Mouse (Mus musculus): ENCODE measurements around the gene Gm49387. TPM values are rescaled to one million over a fixed set of nuclear protein-coding genes. Genes with fewer than 3 reads are reported as not detected.

Gene Gm49387
- polyA plus RNA-seq, 1 experiment from 2014 or later, result 0.15 TPM

DNA sequence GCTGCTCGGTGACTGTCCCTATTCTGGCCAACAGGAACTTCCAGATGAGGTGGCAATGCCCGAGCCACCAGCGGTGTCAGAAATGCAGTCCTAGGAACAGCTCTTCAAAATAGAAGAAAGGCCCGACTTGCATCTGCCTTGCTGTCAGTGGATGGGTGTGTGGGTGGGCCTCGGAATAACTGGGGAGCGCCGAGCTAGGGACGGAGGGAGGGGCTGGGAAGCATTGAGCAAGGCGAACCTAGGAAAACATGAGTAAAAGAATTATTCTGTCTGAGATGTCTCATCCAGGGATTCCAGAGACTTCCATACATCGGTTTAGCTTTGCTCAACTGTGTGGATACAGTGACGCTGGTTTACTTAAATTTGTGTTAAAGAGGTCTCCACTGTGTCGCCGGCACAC lies 27.6 kb upstream of the Gm49387 start:
- Histone ChIP-seq H3K9ac (no peak overlapping the region), H3K27ac (no peak overlapping the region), H3K4me1 (peaks cover 41% of the 10 kb centered on the region), H3K27me3 (replicated peaks) (no peaks in the 10 kb centered on the region), H3K4me3 (no peak overlapping the region), H3K4me2 (replicated peaks) (no peak overlapping the region), H3K9me3 (no peaks in the 10 kb centered on the region; the same call in 1 of the 2 replicates), H3K36me3 (no peaks in the 10 kb centered on the region)
- WGBS, result 87% methylated on average over 13 of the region's 13 CpGs
- ATAC-seq (ENCODE audit: low FRiP score, low read depth), result no peak

DNA sequence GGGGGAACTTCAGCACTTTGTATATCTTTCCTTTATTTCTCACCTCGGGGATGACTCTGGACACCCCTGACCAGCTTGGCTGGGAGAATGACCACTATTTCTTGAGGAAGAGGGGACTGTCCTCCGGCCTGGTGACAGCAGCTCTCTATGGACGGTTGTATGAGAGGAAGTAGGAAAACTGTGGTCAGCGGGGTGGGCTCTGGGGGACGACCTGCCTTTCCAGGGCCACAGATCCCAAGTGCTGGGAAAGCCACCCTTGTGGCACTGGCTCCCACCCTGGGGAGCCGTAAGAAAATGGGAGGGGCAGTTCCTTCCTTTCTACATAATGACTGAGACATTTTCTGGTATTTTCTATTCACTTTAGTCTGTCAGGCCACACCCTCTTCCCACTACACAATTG lies 27.1 kb upstream of the Gm49387 start:
- Histone ChIP-seq H3K27ac (no peak overlapping the region), H3K36me3 (no peaks in the 10 kb centered on the region), H3K4me2 (replicated peaks) (no peak overlapping the region), H3K27me3 (replicated peaks) (no peaks in the 10 kb centered on the region), H3K9ac (no peak overlapping the region), H3K9me3 (no peaks in the 10 kb centered on the region; the same call in 1 of the 2 replicates), H3K4me1 (peaks cover 47% of the 10 kb centered on the region), H3K4me3 (no peak overlapping the region)
- 92% methylated on average over 6 of the region's 6 CpGs for WGBS
- no peak for ATAC-seq (ENCODE audit: low FRiP score, low read depth)

DNA sequence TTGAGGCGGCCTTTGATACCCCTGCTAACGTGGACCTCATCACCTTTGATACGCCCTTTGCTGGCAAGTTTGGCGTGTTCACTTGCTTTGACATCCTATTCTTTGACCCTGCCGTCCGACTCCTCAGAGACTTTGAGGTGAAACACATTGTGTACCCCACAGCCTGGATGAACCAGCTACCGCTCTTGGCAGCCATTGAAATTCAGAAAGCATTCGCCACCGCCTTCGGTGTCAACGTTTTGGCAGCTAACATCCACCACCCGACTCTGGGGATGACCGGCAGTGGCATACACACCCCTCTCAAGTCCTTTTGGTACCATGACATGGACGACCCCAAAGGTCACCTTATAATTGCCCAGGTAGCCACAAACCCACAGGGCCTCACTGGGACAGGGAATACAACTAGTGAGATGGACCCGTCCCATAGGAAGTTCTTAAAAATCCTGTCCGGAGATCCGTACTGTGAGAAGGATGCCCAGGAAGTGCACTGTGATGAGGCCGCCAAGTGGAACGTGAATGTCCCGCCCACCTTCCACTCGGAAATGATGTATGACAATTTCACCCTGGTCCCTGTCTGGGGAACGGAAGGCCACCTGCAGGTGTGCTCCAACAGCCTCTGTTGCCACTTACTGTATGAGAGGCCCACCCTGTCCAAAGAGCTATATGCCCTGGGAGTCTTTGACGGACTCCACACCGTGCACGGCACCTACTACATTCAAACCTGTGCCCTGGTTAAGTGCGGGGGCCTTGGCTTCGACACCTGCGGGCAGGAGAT lies 26.4 kb upstream of the Gm49387 start:
- Histone ChIP-seq H3K27ac (no peak overlapping the region), H3K9me3 (no peaks in the 10 kb centered on the region; the same call in 1 of the 2 replicates), H3K9ac (no peak overlapping the region), H3K36me3 (no peaks in the 10 kb centered on the region), H3K4me2 (replicated peaks) (no peak overlapping the region), H3K27me3 (replicated peaks) (no peaks in the 10 kb centered on the region), H3K4me1 (peaks cover 53% of the 10 kb centered on the region), H3K4me3 (no peak overlapping the region)
- ATAC-seq (ENCODE audit: low FRiP score, low read depth), result no peak
- 95% methylated on average over 28 of the region's 28 CpGs for WGBS

DNA sequence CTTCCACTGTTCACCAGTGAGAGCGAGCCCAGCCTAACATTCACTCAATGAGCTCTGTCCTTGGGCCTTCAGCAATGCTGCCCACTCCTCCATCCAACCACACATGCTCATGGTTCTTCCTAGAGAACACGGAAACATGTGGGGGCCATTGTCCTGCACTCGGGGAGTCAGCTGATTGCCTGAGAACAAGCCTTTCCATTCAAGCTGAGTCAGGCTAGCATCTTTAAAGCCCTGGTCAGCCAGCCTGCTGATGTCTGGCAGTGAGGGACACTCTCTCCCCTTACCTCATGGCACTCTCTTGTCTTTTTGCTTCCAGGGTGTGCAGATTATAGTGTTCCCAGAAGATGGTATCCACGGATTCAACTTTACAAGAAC lies 24.9 kb upstream of the Gm49387 start:
- Histone ChIP-seq H3K4me2 (replicated peaks) (no peak overlapping the region), H3K9me3 (no peaks in the 10 kb centered on the region; the same call in 1 of the 2 replicates), H3K4me3 (no peak overlapping the region), H3K9ac (no peak overlapping the region), H3K27ac (no peak overlapping the region), H3K36me3 (no peaks in the 10 kb centered on the region), H3K27me3 (replicated peaks) (no peaks in the 10 kb centered on the region), H3K4me1 (peaks cover 61% of the 10 kb centered on the region)
- ATAC-seq (ENCODE audit: low FRiP score, low read depth), result no peak
- 74% methylated on average over 4 of the region's 4 CpGs for WGBS

DNA sequence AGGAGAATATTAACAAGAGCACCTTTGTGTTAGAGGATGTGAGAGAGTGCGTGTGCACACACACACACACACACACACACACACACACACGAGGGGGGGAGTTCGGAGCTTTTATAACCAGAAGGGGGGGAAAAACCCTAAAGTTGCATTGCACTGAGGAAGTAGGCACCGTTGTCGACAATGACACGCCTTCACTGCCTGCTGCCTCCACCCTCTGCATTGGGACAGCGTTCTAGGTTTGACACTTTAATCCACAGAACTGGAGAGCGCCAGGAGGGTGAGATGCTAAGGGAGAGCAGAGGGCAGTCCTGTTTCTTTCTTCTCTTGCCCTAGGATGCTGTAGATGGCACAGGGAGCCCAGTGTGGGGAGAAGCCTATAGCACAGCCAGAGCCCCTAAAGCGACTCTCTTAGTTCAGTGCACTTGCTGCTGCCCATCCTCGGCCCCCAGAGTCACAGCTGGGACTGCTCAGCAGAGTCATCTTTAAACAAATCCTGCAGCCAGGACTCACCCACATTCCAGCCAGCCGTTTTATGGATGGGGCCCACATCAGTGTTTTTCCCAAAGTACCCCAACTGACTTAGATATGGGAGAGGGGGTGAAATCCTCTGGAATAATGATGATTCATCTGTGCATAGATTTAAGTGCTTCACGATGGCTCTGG lies 24.4 kb upstream of the Gm49387 start:
- Histone ChIP-seq H3K9ac (no peak overlapping the region), H3K9me3 (no peaks in the 10 kb centered on the region; the same call in 1 of the 2 replicates), H3K4me2 (replicated peaks) (no peak overlapping the region), H3K4me1 (peaks cover 62% of the 10 kb centered on the region), H3K27me3 (replicated peaks) (no peaks in the 10 kb centered on the region), H3K4me3 (no peak overlapping the region), H3K27ac (0 out of 2 replicates have a peak overlapping the region, but pooled peaks have one; percentile 11), H3K36me3 (no peaks in the 10 kb centered on the region)
- 65% methylated on average over 12 of the region's 12 CpGs for WGBS
- no peak for ATAC-seq (ENCODE audit: low FRiP score, low read depth)

DNA sequence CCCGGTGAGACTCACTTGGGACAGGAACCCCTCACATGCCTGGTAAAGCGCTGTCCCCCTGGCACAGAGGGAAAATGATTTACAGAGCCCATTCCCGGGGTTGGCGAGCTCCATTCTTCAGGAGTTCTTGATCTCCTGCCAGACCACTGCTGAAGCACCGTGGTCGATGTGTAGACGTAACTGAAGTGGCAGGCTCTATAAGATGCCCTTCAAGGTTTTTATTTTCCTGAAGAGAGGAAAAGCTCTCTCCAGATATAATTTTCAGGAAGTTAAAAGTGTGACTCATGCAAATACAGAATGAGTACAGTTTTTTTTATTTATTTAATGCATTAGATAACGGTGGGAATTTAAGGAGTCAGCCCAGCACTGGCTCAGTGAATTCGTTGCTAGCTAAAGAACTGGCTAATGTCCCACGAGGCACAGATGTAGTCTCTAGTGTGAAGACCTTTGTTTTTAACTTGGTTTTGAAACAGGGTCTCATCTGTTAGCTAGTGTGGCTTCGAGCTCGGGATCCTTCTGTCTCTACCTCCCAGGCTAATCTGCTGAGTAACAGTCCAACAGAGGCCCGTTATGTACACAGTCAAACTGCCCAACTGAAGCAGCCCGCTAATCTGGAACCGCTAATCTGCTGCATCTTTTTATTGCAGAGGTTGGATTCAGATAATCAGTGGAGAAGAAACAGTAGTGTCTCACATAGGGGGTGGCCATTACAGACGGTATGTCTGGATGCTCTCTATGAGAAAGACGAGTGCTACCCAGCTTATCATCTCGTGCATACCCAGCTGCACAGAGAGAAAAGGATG lies 23.6 kb upstream of the Gm49387 start:
- H3K9ac ChIP-seq, result no peak overlapping the region
- peaks cover 62% of the 10 kb centered on the region for H3K4me1 ChIP-seq
- H3K4me2 ChIP-seq (replicated peaks), result no peak overlapping the region
- no peak overlapping the region for H3K4me3 ChIP-seq
- ATAC-seq (ENCODE audit: low FRiP score, low read depth), result no peak
- H3K9me3 ChIP-seq, result no peaks in the 10 kb centered on the region; the same call in 1 of the 2 replicates
- H3K27me3 ChIP-seq (replicated peaks), result no peaks in the 10 kb centered on the region
- no peaks in the 10 kb centered on the region for H3K36me3 ChIP-seq
- H3K27ac ChIP-seq, result peak overlapping the region; percentile 99; the same call in 1 of the 2 replicates
- WGBS, result 52% methylated on average over 18 of the region's 18 CpGs

DNA sequence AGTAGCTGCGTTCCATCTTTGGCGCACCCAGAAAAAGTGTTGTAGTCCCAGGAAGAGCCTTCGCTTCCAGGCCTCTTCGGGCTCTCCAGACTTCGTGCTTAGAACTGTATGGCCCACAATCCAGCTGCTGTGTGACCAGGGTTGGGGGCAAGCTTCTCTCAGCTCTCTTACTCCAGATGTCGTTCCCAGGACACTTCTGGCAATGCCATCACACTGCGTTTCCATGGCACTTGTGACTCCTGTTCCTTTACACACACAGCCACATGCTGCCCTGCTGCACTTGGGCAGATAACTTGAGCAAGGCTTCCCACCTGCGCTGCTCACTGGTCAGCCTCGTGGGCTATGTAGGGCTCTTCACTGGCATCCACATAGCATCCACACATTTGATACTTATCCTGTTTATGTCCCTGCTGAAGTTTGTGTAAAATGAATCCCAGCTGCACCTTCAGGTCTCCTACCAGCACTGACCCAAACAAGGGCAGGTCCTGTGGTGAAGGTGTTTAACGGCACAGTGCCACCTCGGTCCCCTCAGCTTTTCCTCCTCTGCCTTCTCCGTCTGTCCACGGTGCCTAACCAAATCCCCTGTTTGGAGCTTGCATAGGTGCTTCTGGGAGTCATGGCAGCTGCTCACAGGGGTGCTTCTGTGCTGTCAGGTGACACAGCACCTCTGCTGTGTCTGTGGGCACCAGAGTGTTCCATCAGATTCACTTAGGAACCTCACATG lies 22.9 kb upstream of the Gm49387 start:
- Histone ChIP-seq H3K27ac (peak overlapping the region; percentile 99), H3K4me1 (peaks cover 62% of the 10 kb centered on the region), H3K36me3 (no peaks in the 10 kb centered on the region), H3K9me3 (no peaks in the 10 kb centered on the region; the same call in 1 of the 2 replicates), H3K4me3 (no peak overlapping the region), H3K9ac (no peak overlapping the region), H3K27me3 (replicated peaks) (no peaks in the 10 kb centered on the region), H3K4me2 (replicated peaks) (peak overlapping the region; percentile 62; the same call in 1 of the 2 replicates)
- ATAC-seq (ENCODE audit: low FRiP score, low read depth), result no peak
- WGBS, result 90% methylated on average over 13 of the region's 13 CpGs

DNA sequence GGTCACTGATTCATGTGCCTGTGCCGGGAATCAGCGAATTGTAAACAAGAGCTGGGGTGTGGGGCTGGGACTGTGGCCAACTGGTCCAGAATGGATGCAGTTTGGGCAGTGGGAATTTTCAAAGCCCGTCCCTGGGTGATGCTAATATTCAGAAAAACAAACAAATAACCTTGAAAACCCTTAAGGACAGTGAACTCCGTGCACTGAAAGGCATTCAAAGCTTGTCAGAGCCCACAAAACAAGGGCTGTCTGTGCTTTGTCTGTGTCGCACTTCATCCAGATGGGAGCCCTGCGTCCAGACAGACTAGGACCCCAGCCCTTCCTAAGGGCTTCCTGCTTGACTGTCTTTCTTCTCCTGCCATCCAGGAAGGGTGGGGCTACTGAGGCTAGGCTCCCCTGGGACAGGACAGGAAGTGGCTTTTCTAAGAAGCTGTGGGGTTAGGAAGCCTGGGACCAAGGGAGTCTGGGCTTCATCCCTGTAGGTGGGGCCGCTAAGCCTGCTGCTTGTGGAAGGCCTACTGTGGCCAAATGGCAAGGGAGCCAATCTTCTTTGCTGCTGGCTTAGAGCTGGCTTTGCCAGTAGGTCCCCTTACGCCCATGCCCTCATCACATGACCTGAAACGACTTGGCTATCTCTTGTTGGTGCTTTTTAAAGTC lies 22.0 kb upstream of the Gm49387 start:
- peaks cover 62% of the 10 kb centered on the region for H3K4me1 ChIP-seq
- no peaks in the 10 kb centered on the region for H3K27me3 ChIP-seq (replicated peaks)
- peak overlapping the region; percentile 29 for H3K4me3 ChIP-seq
- H3K36me3 ChIP-seq, result no peaks in the 10 kb centered on the region
- peak overlapping the region; percentile 99 for H3K27ac ChIP-seq
- H3K9ac ChIP-seq, result peak overlapping the region; percentile 42
- peak; percentile 49 for ATAC-seq (ENCODE audit: low FRiP score, low read depth)
- 19% methylated on average over 9 of the region's 9 CpGs for WGBS
- H3K4me2 ChIP-seq (replicated peaks), result peak overlapping the region; percentile 62
- no peaks in the 10 kb centered on the region; the same call in 1 of the 2 replicates for H3K9me3 ChIP-seq

DNA sequence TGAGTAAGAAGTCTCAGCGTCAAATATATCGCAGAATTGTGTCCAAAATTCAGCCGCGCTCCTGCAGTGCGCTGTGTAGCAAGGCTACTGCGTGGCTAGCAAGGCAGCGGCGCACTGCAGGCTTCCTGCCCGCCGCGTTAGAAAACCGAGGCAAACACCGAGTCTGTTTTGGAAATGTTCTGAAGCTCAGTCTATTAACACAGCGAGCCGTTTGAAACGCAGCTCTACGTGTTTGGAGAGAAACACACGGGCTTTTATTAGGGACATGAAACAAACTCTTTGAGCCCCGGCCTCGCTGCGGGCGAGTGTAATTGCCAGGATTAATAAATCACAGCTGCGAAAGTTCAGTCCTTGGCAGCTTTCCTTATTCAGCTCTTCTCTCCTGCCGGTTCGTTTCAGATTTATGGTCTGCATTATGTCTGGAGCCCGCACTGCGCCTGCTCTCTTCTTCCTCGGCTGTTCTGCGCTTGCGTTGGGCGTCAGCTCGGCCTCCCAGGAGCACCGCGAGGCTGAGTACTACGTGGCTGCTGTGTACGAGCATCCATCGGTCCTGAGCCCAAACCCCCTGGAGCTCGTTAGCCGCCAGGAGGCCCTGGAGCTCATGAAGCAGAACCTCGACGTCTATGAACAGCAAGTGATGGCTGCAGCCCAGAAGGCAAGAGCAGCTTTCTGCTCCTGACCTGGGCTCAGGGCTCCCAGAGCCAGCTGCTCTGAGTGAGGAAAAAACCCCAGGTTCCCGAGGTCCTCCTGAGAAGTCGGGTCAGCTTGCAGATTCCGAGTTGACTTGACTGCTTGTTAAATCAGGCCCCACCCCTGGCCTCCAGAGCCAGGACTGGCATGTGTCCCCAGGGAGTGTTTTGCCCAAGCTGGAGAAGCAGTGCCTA lies 21.2 kb upstream of the Gm49387 start:
- peak overlapping the region; percentile 62 for H3K4me2 ChIP-seq (replicated peaks)
- 1% methylated on average over 44 of the region's 44 CpGs for WGBS
- no peaks in the 10 kb centered on the region; the same call in 1 of the 2 replicates for H3K9me3 ChIP-seq
- peaks cover 70% of the 10 kb centered on the region for H3K4me1 ChIP-seq
- no peaks in the 10 kb centered on the region for H3K27me3 ChIP-seq (replicated peaks)
- ATAC-seq (ENCODE audit: low FRiP score, low read depth), result peak; percentile 92
- H3K4me3 ChIP-seq, result peak overlapping the region; percentile 29
- peak overlapping the region; percentile 99 for H3K27ac ChIP-seq
- no peaks in the 10 kb centered on the region for H3K36me3 ChIP-seq
- peak overlapping the region; percentile 42 for H3K9ac ChIP-seq

DNA sequence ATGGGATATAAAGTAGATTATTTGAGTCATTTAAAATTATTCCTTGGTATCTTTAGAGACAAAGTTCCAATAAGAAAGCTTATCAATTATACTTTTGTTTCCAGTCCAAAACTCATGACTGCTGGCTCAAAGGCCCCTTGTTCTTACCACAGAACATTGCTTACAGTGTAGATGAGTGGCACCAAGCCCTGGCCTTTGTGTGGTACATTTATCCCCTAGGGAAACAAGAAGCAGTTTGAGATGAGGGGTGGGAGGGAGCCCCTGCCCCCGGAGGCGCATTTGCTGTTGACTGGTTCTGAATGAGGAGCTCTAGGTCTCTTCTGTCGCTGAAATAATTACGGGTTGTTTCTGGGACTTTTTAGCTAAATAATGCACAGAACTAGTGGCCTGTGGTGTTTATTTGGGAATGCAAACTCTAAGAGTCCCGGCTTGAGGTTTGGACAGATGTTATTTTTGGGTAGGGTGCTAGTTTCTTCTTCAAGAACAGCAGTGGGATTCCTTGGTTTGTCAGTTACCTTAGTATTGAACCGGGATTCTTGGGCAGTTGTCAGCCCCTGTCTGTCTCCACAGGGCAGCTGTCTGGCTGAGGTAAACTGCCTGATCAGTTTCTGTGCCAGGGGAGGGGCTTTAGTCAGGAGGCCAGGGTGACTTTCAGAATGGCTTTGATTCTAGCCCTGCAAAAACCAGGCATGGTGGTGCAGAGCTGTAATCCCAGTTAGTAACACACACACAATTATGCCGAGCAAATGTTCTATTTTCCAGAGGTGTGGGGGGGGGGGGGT lies 19.8 kb upstream of the Gm49387 start:
- no peaks in the 10 kb centered on the region for H3K27me3 ChIP-seq (replicated peaks)
- no peak overlapping the region for H3K4me3 ChIP-seq
- H3K9ac ChIP-seq, result no peak overlapping the region
- 43% methylated on average over 7 of the region's 7 CpGs for WGBS
- no peaks in the 10 kb centered on the region for H3K36me3 ChIP-seq
- no peaks in the 10 kb centered on the region for H3K9me3 ChIP-seq
- no peak for ATAC-seq (ENCODE audit: low FRiP score, low read depth)
- peak overlapping the region; percentile 99 for H3K27ac ChIP-seq
- peaks cover 68% of the 10 kb centered on the region for H3K4me1 ChIP-seq
- peak overlapping the region; percentile 62; the same call in 1 of the 2 replicates for H3K4me2 ChIP-seq (replicated peaks)

Measured in neural tube, embryonic 12.5 days (tissue).